7 mouse cellular contexts compared by ENCODE assay signal in the genomic region with DNA sequence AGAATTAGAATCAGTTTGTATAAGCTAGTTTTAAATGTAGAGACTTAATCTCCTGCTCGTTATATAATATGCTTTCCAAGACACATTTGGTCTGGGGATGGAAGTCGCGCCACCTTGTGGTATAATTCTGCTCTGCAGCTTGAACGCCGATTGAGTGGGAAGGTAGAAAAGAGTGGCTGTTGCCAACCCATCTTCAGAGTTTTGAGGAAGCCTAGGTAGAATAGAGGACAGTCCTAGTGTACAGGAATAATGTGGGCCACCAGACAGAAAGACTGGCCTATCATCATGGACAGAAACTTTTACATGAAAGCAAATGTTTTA. TPM values are rescaled to one million over a fixed set of nuclear protein-coding genes. Genes with fewer than 3 reads are reported as not detected.
DNase-seq lines count a peak whose midpoint lies in the region; ATAC-seq and TF ChIP-seq lines count a peak whose summit lies in the region.

No protein-coding gene starts in this region.

- H3K9ac ChIP-seq in kidney, embryonic 16.5 days (replicated peaks; ENCODE audit: low read length): no peak overlapping the region
- H3K9ac ChIP-seq in hindbrain, postnatal 0 days (replicated peaks; ENCODE audit: low read length): no peak overlapping the region

- no peaks in the 10 kb centered on the region for H3K9me3 ChIP-seq in kidney, embryonic 16.5 days (ENCODE audit: low read length)
- H3K9me3 ChIP-seq in hindbrain, postnatal 0 days (ENCODE audit: low read length): no peaks in the 10 kb centered on the region

- POLR2A ChIA-PET in Patski (lab: Charles Lee): no interaction called here

- DNase-seq in kidney, adult 2 months: peak; percentile 45
- no peak for DNase-seq in Patski (ENCODE audit: low read depth, low spot score)
- peak; percentile 39 for DNase-seq in cerebellum, adult 8-10 months
- DNase-seq in hindbrain, postnatal 0 days (ENCODE audit: low spot score): peak; percentile 57
- DNase-seq in left cerebral cortex, postnatal 4 days: peak; percentile 45
- DNase-seq in retina, postnatal 1 day: peak; percentile 59

- H3K27me3 ChIP-seq in kidney, adult 2 months (replicated peaks; ENCODE audit: control insufficient read depth, insufficient read depth, low read length): no peaks in the 10 kb centered on the region
- H3K27me3 ChIP-seq in kidney, embryonic 16.5 days (ENCODE audit: insufficient read depth, low read length): peaks cover 15% of the 10 kb centered on the region; the same call in 1 of the 2 replicates
- peaks cover 45% of the 10 kb centered on the region for H3K27me3 ChIP-seq in Patski
- H3K27me3 ChIP-seq in hindbrain, postnatal 0 days (ENCODE audit: insufficient read depth, low read length): no peaks in the 10 kb centered on the region

- CTCF ChIA-PET in Patski (lab: Charles Lee): interaction anchor here (1.6 kb wide), 1 partner anchor 15 kb away, joined by 3 read pairs; no protein-coding TSS in a partner anchor

- intact Hi-C loops in left cerebral cortex, postnatal 4 days (cut with DNase I): no loop called here

- no peak overlapping the region for H3K4me2 ChIP-seq in kidney, embryonic 16.5 days (replicated peaks; ENCODE audit: low read depth, low read length)
- H3K4me2 ChIP-seq in hindbrain, postnatal 0 days (ENCODE audit: low read depth, low read length): no peak overlapping the region

- peak; percentile 55 for TF ChIP-seq CTCF in kidney, adult 2 months (conservative IDR thresholded peaks at IDR 0.05; ENCODE audit: insufficient read depth, insufficient read length, low read depth, low read length)
- TF ChIP-seq CTCF in Patski (IDR thresholded peaks at IDR 0.05): peak; percentile 70
- peak; percentile 74 for TF ChIP-seq CTCF in hindbrain, postnatal 0 days (IDR thresholded peaks at IDR 0.05; ENCODE audit: low read depth)

- WGBS in kidney, adult 2 months: 2% methylated on average over 5 of the region's 5 CpGs
- 25% methylated on average over 5 of the region's 5 CpGs for WGBS in kidney, embryonic 16.5 days
- 21% methylated on average over 5 of the region's 5 CpGs for WGBS in hindbrain, postnatal 0 days

- no peaks in the 10 kb centered on the region for H3K4me1 ChIP-seq in kidney, adult 2 months (ENCODE audit: control insufficient read depth, insufficient read depth, low read length)
- no peaks in the 10 kb centered on the region for H3K4me1 ChIP-seq in kidney, embryonic 16.5 days (ENCODE audit: insufficient read depth, low read length)
- no peaks in the 10 kb centered on the region for H3K4me1 ChIP-seq in hindbrain, postnatal 0 days (ENCODE audit: insufficient read depth, low read length)

- TF ChIP-seq POLR2A in kidney, adult 2 months (IDR thresholded peaks at IDR 0.05; ENCODE audit: low read depth, low read length): no peak

- ATAC-seq in kidney, embryonic 16.5 days (ENCODE audit: low FRiP score, low TSS enrichment): no peak
- no peak for ATAC-seq in Patski
- no peak for ATAC-seq in hindbrain, postnatal 0 days

- in situ Hi-C loops in Patski (cut with MboI; ENCODE audit: low pct_unique_long_range_greater_than_20kb): no loop called here

- H3K4me3 ChIP-seq in kidney, adult 2 months (ENCODE audit: insufficient read depth, low read depth, low read length): no peak overlapping the region
- H3K4me3 ChIP-seq in kidney, embryonic 16.5 days (ENCODE audit: low read length): no peak overlapping the region
- no peak overlapping the region for H3K4me3 ChIP-seq in hindbrain, postnatal 0 days (ENCODE audit: low read length)

- H3K27ac ChIP-seq in kidney, adult 2 months (ENCODE audit: insufficient read depth, low read depth, low read length): no peak overlapping the region
- no peak overlapping the region for H3K27ac ChIP-seq in kidney, embryonic 16.5 days (ENCODE audit: low read length)
- H3K27ac ChIP-seq in hindbrain, postnatal 0 days: no peak overlapping the region

- no peaks in the 10 kb centered on the region for H3K36me3 ChIP-seq in kidney, adult 2 months (ENCODE audit: control insufficient read depth, insufficient read depth, low read length)
- no peaks in the 10 kb centered on the region for H3K36me3 ChIP-seq in kidney, embryonic 16.5 days (ENCODE audit: insufficient read depth, low read length)
- H3K36me3 ChIP-seq in hindbrain, postnatal 0 days (ENCODE audit: insufficient read depth, low read length): no peaks in the 10 kb centered on the region

RNA-seq across cellular contexts. Expression of gene Bex4, which starts 11.1 kb away (rescaled TPM):
- 6.5 and 13.6 TPM in 2 replicates for polyA plus RNA-seq in kidney, adult 2 months (2012; rRNA removed)
- 51.8 and 56.4 TPM in 2 replicates for polyA plus RNA-seq in kidney, embryonic 16.5 days (2015; fragmentation: Nextera tagmentation; extraction: Ambion mirVana)
- polyA plus RNA-seq in Patski (2021): not detected
- total RNA-seq in hindbrain, postnatal 0 days (2014; rRNA removed): 20.0 and 38.4 TPM in 2 replicates
- polyA plus RNA-seq in hindbrain, postnatal 0 days (2015; fragmentation: Nextera tagmentation; extraction: Ambion mirVana): 153 and 160 TPM in 2 replicates
- total RNA-seq in left cerebral cortex, postnatal 4 days (2021): 10 to 100 TPM; 92.2 to 92.6 TPM

RNA-seq across cellular contexts. Expression of gene Nxf3, which starts 42.6 kb away (rescaled TPM):
- polyA plus RNA-seq in kidney, adult 2 months (2012; rRNA removed): not detected in 2 replicates
- polyA plus RNA-seq in kidney, embryonic 16.5 days (2015; fragmentation: Nextera tagmentation; extraction: Ambion mirVana): not detected in 2 replicates
- not detected for polyA plus RNA-seq in Patski (2021)
- not detected in 2 replicates for total RNA-seq in hindbrain, postnatal 0 days (2014; rRNA removed)
- polyA plus RNA-seq in hindbrain, postnatal 0 days (2015; fragmentation: Nextera tagmentation; extraction: Ambion mirVana): 0.05 TPM in 1 of 2 replicates, not detected in the other
- total RNA-seq in left cerebral cortex, postnatal 4 days (2021): under 1 TPM in 1 of 2 experiments, not detected in 1; 0.12 TPM

RNA-seq across cellular contexts. Expression of gene Tceal8, which starts 44.4 kb away (rescaled TPM):
- 10.7 and 20.3 TPM in 2 replicates for polyA plus RNA-seq in kidney, adult 2 months (2012; rRNA removed)
- 159 and 170 TPM in 2 replicates for polyA plus RNA-seq in kidney, embryonic 16.5 days (2015; fragmentation: Nextera tagmentation; extraction: Ambion mirVana)
- polyA plus RNA-seq in Patski (2021): 64.6 TPM
- total RNA-seq in hindbrain, postnatal 0 days (2014; rRNA removed): 72.2 and 82.6 TPM in 2 replicates
- 138 and 146 TPM in 2 replicates for polyA plus RNA-seq in hindbrain, postnatal 0 days (2015; fragmentation: Nextera tagmentation; extraction: Ambion mirVana)
- total RNA-seq in left cerebral cortex, postnatal 4 days (2021): 10 to 100 TPM; 41.2 to 52.0 TPM

RNA-seq across cellular contexts. Expression of gene Bex2, which starts 59.7 kb away (rescaled TPM):
- 0.62 and 1.5 TPM in 2 replicates for polyA plus RNA-seq in kidney, adult 2 months (2012; rRNA removed)
- 75.2 and 81.8 TPM in 2 replicates for polyA plus RNA-seq in kidney, embryonic 16.5 days (2015; fragmentation: Nextera tagmentation; extraction: Ambion mirVana)
- polyA plus RNA-seq in Patski (2021): 0.27 TPM
- total RNA-seq in hindbrain, postnatal 0 days (2014; rRNA removed): 171 and 200 TPM in 2 replicates
- 938 and 961 TPM in 2 replicates for polyA plus RNA-seq in hindbrain, postnatal 0 days (2015; fragmentation: Nextera tagmentation; extraction: Ambion mirVana)
- total RNA-seq in left cerebral cortex, postnatal 4 days (2021): 100 to 1,000 TPM; 345 to 394 TPM
